Mouse (Mus musculus): ENCODE data around the gene Mitd1. TPM values are rescaled to one million over a fixed set of nuclear protein-coding genes. Genes with fewer than 3 reads are reported as not detected.
A peak's percentile ranks its signal among the peaks of the same experiment; 100 is the strongest.

The Mitd1 gene
- total and polyA plus RNA-seq, 3 experiments, result 13.3 to 28.1 (median 19.9) TPM

DNA sequence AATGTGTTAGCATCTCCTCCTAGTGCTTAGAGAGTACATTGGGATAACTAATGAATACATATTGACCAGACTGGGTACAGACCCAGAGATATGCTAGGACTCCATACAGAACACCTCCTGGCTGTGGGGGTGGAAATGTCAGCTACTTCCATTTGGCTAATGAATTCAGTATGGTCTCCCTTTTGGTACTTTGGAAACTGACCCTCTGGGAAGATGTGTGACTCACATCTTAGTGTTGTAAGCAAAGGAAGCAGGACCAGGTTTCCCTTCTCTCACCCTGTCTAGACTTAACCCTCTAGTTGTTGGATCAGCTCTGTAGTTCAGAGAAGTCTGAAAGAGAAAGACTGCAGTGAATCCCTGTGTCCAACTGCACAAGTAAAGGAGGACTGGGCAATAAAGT, 4.4 kb upstream of the Mitd1 start:
- no peaks in the 10 kb centered on the region for H3K9me3 ChIP-seq (replicated peaks; ENCODE audit: low read length)
- TF ChIP-seq MXI1 (IDR thresholded peaks at IDR 0.05; ENCODE audit: low read depth, low read length), result no peak
- TF ChIP-seq JUND (conservative IDR thresholded peaks at IDR 0.05; ENCODE audit: low read depth, low read length), result no peak
- dilution Hi-C loops (cut with MboI; ENCODE audit: extremely low pct_ligation_motif_present, extremely low pct_unique_long_range_greater_than_20kb, low sequenced_read_pairs), result no loop called here

DNA sequence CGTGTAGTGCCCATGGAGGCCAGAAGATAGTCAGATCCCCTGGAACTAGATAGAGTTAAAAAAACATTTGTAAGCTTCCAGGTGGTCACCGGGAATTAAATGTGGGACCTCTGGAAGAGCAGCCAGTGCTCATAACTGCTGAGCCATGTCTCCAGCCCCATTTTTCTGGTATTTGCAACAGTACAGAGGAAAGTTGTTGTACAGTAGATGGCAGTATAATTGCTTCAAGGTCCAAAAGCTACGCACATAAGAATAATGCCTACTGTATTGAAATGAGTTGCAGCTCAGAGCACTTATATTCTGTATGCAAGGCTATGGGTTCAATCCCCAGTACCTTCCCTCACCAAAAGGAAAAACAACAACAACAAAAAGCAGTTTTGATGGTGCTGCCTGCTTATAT, 1.2 kb upstream of the Mitd1 start:
- peaks cover 8 to 37% of the 10 kb centered on the region in 2 experiments for H3K4me1 ChIP-seq (ENCODE audit: control insufficient read depth in 1 of 2, insufficient read depth in 2 of 2)
- H3K4me3 ChIP-seq (replicated peaks in 1 of 3; ENCODE audit: low read depth in 2 of 3, low read length in 2 of 3, poor library complexity in 1 of 3), result peak overlapping the region in 2 of 3 experiments; percentile 78 to 91
- peak; percentile 22 for TF ChIP-seq SMC3 (IDR thresholded peaks at IDR 0.05; ENCODE audit: low read depth, low read length)
- peak in 1 of 2 experiments; percentile 49; a peak in 2 of 4 replicates for TF ChIP-seq CTCF (conservative IDR thresholded peaks at IDR 0.05 in 1 of 2, IDR thresholded peaks at IDR 0.05 in 1 of 2; ENCODE audit: low read depth in 2 of 2, low read length in 2 of 2)
- no peak for TF ChIP-seq ZMIZ1 (IDR thresholded peaks at IDR 0.05; ENCODE audit: low read depth, low read length)
- TF ChIP-seq RAD21 (IDR thresholded peaks at IDR 0.05; ENCODE audit: low read depth, low read length), result peak; percentile 28
- peak; percentile 25 for DNase-seq (ENCODE audit: extremely low read depth)
- H3K9me3 ChIP-seq (replicated peaks; ENCODE audit: low read length), result no peaks in the 10 kb centered on the region
- H3K4me2 ChIP-seq (ENCODE audit: insufficient read depth, low read depth, poor library complexity, severe bottlenecking), result peak overlapping the region; percentile 95
- no peak overlapping the region for H3K27ac ChIP-seq (ENCODE audit: insufficient read depth, low read depth)
- H3K36me3 ChIP-seq (replicated peaks in 1 of 2; ENCODE audit: control insufficient read depth in 1 of 2, insufficient read depth in 1 of 2, low read length in 1 of 2), result peaks cover 26 to 54% of the 10 kb centered on the region in 2 experiments
- no peaks in the 10 kb centered on the region for H3K27me3 ChIP-seq (replicated peaks)
- dilution Hi-C loops (cut with MboI; ENCODE audit: extremely low pct_ligation_motif_present, extremely low pct_unique_long_range_greater_than_20kb, low sequenced_read_pairs), result no loop called here
- peaks cover 25% of the 10 kb centered on the region for H3K79me2 ChIP-seq (replicated peaks; ENCODE audit: control insufficient read depth, extremely low read depth, insufficient read depth, poor library complexity, severe bottlenecking)
- in situ Hi-C loops (cut with MboI; ENCODE audit: low pct_ligation_motif_present, low pct_unique_long_range_greater_than_20kb, low sequenced_read_pairs), result no loop called here
- peak overlapping the region; percentile 62; the same call in 1 of the 2 replicates for H3K9ac ChIP-seq (ENCODE audit: insufficient read depth, low read depth)

More for the DNA sequence above, 4.4 kb upstream of the Mitd1 start:
- Histone ChIP-seq H3K4me2 (ENCODE audit: insufficient read depth, low read depth, poor library complexity, severe bottlenecking) (no peak overlapping the region), H3K79me2 (replicated peaks; ENCODE audit: control insufficient read depth, extremely low read depth, insufficient read depth, poor library complexity, severe bottlenecking) (peaks cover 23% of the 10 kb centered on the region), H3K27me3 (replicated peaks) (no peaks in the 10 kb centered on the region), H3K4me1 (ENCODE audit: control insufficient read depth in 1 of 2, insufficient read depth in 2 of 2) (peaks cover 5 to 21% of the 10 kb centered on the region in 2 experiments; a peak in 3 of 4 replicates), H3K36me3 (replicated peaks in 1 of 2; ENCODE audit: control insufficient read depth in 1 of 2, insufficient read depth in 1 of 2, low read length in 1 of 2) (peaks cover 46 to 67% of the 10 kb centered on the region in 2 experiments), H3K4me3 (replicated peaks in 1 of 3; ENCODE audit: low read depth in 2 of 3, low read length in 2 of 3, poor library complexity in 1 of 3) (no peak overlapping the region), H3K27ac (ENCODE audit: insufficient read depth, low read depth) (no peak overlapping the region), H3K9ac (ENCODE audit: insufficient read depth, low read depth) (no peak overlapping the region)
- DNase-seq (ENCODE audit: extremely low read depth), result no peak
- in situ Hi-C loops (cut with MboI; ENCODE audit: low pct_ligation_motif_present, low pct_unique_long_range_greater_than_20kb, low sequenced_read_pairs), result no loop called here

DNA sequence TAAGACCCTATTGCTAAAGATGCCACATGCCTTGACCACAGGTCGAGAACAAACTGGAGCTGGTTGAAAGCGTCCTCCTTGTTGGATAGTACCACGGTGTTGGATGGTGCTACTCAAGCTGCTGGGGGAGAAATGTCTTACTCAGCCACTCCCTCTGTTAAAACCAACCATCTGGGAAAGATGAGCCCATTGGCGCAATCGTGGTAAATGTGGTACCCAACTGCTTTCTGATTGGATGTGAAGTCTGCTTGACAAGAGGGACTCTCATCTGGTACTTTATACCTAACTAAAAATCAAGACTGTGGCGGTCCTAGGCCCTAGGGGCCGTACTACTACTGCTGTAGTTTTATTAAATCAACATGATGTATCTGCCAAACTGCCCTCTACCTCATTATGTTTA, 1.0 kb downstream of the Mitd1 start:
- peaks cover 25% of the 10 kb centered on the region for H3K79me2 ChIP-seq (replicated peaks; ENCODE audit: control insufficient read depth, extremely low read depth, insufficient read depth, poor library complexity, severe bottlenecking)
- TF ChIP-seq TBP (conservative IDR thresholded peaks at IDR 0.05; ENCODE audit: low read depth, low read length) (no peak), RAD21 (IDR thresholded peaks at IDR 0.05; ENCODE audit: low read depth, low read length) (no peak), MAFK (IDR thresholded peaks at IDR 0.05; ENCODE audit: insufficient replicate concordance, low read length) (no peak), JUN (IDR thresholded peaks at IDR 0.05; ENCODE audit: insufficient read depth, low read depth, low read length) (no peak), ZNF384 (IDR thresholded peaks at IDR 0.05; ENCODE audit: low read depth, low read length) (no peak), KAT2A (IDR thresholded peaks at IDR 0.05; ENCODE audit: insufficient replicate concordance, low read length) (no peak), MEF2A (IDR thresholded peaks at IDR 0.05; ENCODE audit: borderline replicate concordance, low read depth, low read length) (no peak), CHD1 (IDR thresholded peaks at IDR 0.05; ENCODE audit: low read depth, low read length) (no peak), CTCF (conservative IDR thresholded peaks at IDR 0.05 in 1 of 2, IDR thresholded peaks at IDR 0.05 in 1 of 2; ENCODE audit: low read depth in 2 of 2, low read length in 2 of 2) (no peak), MYC (IDR thresholded peaks at IDR 0.05; ENCODE audit: low read depth, low read length) (no peak), TCF12 (IDR thresholded peaks at IDR 0.05; ENCODE audit: low read depth, low read length) (no peak), CHD2 (IDR thresholded peaks at IDR 0.05; ENCODE audit: low read length) (no peak), MXI1 (IDR thresholded peaks at IDR 0.05; ENCODE audit: low read depth, low read length) (no peak), E2F4 (IDR thresholded peaks at IDR 0.05; ENCODE audit: insufficient replicate concordance, low read depth, low read length) (no peak), POLR2A (IDR thresholded peaks at IDR 0.05; ENCODE audit: low read depth, low read length) (no peak), ZMIZ1 (IDR thresholded peaks at IDR 0.05; ENCODE audit: low read depth, low read length) (no peak), IRF4 (IDR thresholded peaks at IDR 0.05; ENCODE audit: low read depth, low read length) (no peak), NELFE (IDR thresholded peaks at IDR 0.05; ENCODE audit: low read depth, low read length) (no peak)
- peak; percentile 60 for DNase-seq (ENCODE audit: extremely low read depth)
- H3K4me3 ChIP-seq (replicated peaks in 1 of 3; ENCODE audit: low read depth in 2 of 3, low read length in 2 of 3, poor library complexity in 1 of 3), result peak overlapping the region; percentile 68 to 91 (median 78)
- H3K9me3 ChIP-seq (replicated peaks; ENCODE audit: low read length), result no peaks in the 10 kb centered on the region
- dilution Hi-C loops (cut with MboI; ENCODE audit: extremely low pct_ligation_motif_present, extremely low pct_unique_long_range_greater_than_20kb, low sequenced_read_pairs) (no loop called here), in situ Hi-C loops (cut with MboI; ENCODE audit: low pct_ligation_motif_present, low pct_unique_long_range_greater_than_20kb, low sequenced_read_pairs) (no loop called here)
- no peaks in the 10 kb centered on the region for H3K27me3 ChIP-seq (replicated peaks)
- peak overlapping the region; percentile 72 for H3K4me2 ChIP-seq (ENCODE audit: insufficient read depth, low read depth, poor library complexity, severe bottlenecking)
- no peak overlapping the region for H3K27ac ChIP-seq (ENCODE audit: insufficient read depth, low read depth)
- H3K36me3 ChIP-seq (replicated peaks in 1 of 2; ENCODE audit: control insufficient read depth in 1 of 2, insufficient read depth in 1 of 2, low read length in 1 of 2), result peaks cover 14 to 47% of the 10 kb centered on the region in 2 experiments
- peaks cover 8 to 40% of the 10 kb centered on the region in 2 experiments for H3K4me1 ChIP-seq (ENCODE audit: control insufficient read depth in 1 of 2, insufficient read depth in 2 of 2)
- H3K9ac ChIP-seq (ENCODE audit: insufficient read depth, low read depth), result peak overlapping the region; percentile 80
